Mouse (Mus musculus): ENCODE measurements around the gene Gstt3. TPM values are rescaled to one million over a fixed set of nuclear protein-coding genes. Genes with fewer than 3 reads are reported as not detected.
"Not testable (repeated sequence)": the region's sequence is repeated elsewhere in the genome, so short reads cannot be mapped to it uniquely, and the experiment has no call there.

The Gstt3 gene
- polyA plus RNA-seq, 1 experiment, result 48.6 TPM

DNA sequence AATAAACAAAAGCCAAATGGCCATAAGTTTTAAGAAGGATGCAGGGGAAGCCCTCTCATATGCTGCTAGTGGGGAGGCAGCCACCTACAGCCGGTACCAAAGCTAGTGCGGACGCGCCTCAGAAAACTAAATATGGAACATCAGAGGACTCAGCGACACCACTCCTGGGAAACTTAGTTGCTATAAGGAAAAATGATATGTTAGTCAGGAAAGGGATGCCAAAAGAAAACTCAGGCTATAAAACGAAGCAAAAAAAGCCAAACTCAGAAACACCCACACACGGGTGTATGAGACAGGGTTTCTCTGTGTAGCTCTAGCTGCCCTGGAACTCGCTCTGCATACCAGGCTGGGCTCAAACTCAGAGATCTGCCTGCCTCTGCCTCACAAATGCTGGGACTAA is 7.1 kb upstream of the Gstt3 start:
- DNase-seq (ENCODE audit: low read depth, low spot score), result no peak
- 94% methylated on average over 8 of the region's 8 CpGs for WGBS

DNA sequence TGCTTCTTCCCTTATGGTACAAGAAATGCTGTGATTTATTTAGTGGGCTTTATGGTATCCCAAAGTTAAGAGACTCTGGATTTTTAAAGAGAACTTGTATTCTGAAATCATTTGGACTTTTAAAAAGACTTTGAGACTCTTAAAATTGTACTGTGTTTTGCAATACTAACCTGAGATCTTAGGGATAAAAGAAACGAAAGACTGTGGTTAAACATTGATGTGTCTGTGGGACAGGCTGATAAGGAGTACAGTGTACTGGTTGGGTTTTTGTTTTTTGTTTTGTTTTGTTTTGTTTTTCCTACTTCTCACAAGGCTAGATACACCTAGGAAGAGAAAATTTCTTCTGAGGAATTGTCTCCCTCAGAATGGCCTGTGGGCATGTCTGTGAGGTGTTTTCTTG is 4.2 kb upstream of the Gstt3 start:
- DNase-seq (ENCODE audit: low read depth, low spot score), result no peak

DNA sequence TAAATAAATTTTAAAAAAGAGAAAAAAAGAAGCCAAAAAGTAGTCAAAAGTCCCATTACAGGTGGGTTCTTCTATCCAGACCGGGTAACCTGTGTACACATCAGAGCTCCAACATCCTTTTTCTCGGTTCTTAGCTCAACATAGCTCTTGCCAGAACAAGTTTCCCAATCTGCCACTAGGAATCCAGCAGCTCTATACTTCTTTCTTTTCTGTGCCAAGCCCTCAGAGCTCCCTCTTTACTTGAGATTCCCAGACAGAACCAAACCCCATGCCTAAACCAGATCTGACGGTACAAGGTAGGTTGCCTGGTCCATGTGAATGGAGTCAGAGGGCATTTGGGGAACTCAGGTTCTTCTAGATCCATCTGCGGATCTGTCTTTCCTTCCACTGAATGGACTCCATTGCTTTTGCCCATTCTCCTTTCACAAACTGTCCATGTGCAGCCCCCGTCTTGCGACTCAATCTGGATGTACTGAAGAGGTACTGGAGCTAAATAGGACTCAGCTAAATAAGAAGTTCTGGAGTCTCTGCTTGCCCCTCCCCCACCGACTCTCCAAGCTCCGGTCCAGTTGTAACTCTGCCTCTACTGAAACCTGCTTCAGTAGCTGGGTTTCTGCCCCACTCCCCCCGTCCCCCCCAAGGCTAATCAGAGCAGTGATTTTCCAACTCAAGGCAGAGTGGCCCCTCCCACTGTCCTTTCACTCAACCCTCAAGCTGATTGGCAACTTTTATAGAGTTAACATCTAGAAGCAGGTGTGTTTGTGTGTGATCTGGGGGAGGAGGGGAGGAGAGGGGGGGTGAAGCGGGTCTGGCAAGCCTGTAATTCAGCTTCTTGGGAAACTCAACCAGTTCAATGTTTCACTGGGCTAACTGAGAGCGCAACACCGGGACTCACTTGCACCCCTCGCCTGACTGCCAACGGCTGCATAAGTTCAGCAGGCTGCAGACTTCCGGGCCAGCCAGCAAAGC is 1.7 kb downstream of the Gstt3 start:
- no peak for DNase-seq (ENCODE audit: low read depth, low spot score)
- WGBS, result 28% methylated on average over 15 of the region's 15 CpGs

More for the DNA sequence above, 4.2 kb upstream of the Gstt3 start:
- 72% methylated on average over 1 of the region's 1 CpGs for WGBS

DNA sequence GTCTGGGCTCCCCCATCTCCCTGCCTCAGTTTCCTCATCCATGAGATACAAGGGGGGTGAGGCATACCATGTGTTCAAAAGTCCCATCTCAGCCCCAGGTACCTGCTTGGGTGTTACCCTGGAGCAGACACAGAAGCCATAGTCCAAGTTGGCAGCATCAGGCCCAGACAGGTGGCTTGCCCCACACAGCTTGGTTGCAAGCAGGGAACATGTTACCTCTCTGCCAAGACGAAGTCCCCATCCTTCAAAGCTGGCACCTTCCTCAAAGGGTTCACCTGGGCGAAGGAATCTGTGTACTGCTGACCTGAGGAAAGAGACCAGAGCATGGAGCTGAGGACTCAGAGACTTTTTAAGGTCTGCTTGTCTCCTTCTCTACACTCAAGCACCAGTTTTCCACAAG is 3.3 kb downstream of the Gstt3 start:
- 98% methylated on average over 2 of the region's 2 CpGs for WGBS
- DNase-seq (ENCODE audit: low read depth, low spot score), result no peak

DNA sequence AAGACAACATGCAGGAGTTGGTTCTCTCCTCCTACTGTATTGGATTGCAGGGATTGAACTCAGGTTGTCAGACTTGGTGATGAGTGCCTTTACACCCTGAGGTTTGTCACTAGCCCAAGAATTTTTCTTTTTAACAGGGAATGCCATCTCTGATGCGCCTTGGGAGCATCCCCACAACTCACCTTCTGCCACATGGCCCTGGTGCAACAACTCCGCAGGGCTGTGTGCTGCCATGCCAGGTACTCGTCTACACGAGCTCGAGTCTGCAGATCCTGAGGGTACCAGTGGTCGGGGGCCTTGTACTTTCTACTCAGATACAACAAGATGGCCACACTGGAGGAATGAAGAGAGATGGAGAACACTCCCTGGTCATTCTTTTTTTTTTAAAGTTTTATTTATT is 4.7 kb downstream of the Gstt3 start:
- 93% methylated on average over 6 of the region's 6 CpGs for WGBS
- DNase-seq (ENCODE audit: low read depth, low spot score), result no peak

DNA sequence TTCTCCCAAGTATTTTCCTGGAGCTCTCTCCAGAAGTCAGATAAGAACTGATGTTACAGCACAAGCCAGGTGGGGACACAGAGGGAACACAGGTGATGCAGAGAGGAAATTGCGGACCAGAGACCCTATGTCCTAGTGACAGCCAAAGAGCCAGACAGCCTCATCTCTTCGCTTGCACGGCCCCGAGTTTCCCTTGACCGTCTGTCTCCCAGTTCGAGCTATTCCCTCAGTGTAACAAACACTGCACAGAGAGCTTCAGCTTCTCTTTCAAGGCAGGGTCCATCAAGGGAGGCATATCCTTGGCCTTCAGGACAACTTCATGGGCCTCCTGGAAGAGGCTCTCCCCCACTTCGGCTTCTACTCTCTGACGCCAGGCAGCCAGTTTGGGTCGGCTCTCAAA is 6.6 kb downstream of the Gstt3 start:
- WGBS, result 92% methylated on average over 9 of the region's 9 CpGs
- DNase-seq (ENCODE audit: low read depth, low spot score), result no peak

DNA sequence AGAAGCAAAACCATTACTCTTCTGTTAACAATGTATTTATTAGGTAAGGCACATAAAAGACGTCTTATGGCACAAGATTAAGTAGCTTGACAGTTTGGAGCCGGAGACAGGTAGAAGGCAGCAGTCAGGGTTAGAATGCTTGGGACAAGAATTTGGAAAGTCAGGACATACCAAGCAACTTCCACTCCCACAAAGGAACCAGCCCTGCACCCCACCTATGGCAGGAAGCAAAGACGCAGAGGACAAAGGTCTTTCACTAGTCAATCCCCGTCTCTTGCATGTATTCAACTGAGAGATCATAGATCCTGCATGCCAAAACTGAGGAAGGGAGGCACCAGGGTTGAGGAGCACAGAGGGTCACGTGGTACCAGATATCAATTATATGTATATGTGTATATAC is 7.1 kb downstream of the Gstt3 start:
- 84% methylated on average over 5 of the region's 5 CpGs for WGBS
- no peak for DNase-seq (ENCODE audit: low read depth, low spot score)

DNA sequence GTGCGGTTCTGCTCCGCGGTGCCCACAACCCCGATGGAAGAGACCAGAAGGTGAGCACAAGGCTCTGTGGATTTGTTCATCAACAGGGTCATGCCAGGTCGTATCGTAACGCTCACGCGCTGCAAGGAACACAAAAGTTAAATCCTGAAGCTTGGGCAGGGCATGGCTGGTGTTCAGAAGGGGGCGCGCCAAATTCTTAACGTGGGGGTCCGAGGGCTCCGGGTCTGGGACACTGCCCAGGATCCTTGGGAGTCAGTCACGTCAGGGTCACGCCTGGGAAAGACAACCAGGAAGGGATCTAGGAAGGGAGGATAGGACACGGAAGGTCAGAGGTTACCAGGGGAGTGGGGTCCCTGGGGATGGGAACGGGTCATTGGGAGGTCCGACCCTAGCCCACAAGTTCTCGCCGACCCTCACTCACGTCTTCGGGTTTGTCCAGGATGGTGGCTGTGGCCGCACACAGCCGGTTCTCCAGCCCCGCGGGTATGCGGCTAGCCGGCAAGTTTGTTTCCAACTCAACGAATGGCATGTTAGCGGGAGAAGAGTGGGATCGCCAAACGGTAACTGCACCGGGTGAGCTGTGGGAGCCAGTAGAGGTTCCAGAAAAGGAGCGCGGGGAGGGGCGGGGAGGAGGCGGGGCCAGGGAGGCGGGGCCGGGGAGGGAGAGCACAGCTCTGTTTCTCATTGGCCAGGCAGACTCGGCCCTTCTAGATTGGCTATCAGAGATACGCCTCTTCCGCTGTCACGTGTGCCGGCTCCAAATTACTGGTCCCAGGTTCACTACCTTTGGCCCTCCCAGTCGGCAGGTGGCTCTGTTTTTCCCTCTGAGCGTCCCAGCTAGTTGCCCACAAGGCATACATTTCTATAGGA is 8.2 kb downstream of the Gstt3 start, which contains the start of gene Ddt:
TSS of gene Ddt (minus strand) at position 620 of the 870 bp plus-strand sequence.
- peak; percentile 93 for DNase-seq (ENCODE audit: low read depth, low spot score)
- WGBS, result under 1% methylated on average over 47 of the region's 47 CpGs

DNA sequence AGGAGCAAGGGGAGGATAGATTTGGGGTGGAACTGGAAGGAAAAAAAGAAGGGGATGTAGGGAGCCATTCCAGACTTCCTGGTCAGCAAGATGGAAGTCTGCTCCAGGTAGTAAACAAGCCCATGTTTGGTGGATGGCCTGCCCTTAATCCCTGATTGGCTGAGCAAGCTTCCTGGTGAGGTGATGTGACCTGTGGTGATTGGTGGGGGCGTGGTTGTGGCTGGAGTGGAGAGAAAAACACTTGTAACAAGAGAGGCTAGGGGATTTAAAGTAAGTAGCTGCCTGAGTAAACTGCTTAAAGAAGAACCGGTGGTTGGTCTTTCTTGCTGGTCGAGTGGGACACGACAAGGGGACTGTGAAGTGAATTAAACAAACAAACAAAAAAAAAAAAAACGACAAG is 13.5 kb downstream of the Gstt3 start:
- not testable (repeated sequence) for DNase-seq (ENCODE audit: low read depth, low spot score)
- WGBS, result 37% methylated on average over 5 of the region's 5 CpGs

DNA sequence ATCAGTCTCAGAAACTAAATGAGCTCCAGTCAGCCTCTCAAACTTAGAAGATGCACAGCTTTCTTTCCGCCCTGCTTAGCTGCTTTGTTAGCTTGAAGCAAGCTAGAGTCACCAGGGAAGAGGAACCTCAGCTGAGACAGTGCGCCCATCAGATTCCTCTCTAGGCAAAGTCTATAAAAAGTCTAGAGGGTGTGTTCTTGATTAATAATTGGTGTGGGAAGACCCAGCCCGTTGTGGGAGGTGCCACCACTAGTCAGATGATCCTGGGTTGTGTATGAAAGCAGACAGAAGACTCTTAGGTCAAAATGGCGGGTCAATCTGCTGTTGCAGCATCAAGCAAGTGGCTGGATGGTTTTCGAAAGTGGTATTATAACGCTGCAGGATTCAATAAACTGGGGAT is 14.4 kb downstream of the Gstt3 start:
- 80% methylated on average over 6 of the region's 6 CpGs for WGBS
- no peak for DNase-seq (ENCODE audit: low read depth, low spot score)

DNA sequence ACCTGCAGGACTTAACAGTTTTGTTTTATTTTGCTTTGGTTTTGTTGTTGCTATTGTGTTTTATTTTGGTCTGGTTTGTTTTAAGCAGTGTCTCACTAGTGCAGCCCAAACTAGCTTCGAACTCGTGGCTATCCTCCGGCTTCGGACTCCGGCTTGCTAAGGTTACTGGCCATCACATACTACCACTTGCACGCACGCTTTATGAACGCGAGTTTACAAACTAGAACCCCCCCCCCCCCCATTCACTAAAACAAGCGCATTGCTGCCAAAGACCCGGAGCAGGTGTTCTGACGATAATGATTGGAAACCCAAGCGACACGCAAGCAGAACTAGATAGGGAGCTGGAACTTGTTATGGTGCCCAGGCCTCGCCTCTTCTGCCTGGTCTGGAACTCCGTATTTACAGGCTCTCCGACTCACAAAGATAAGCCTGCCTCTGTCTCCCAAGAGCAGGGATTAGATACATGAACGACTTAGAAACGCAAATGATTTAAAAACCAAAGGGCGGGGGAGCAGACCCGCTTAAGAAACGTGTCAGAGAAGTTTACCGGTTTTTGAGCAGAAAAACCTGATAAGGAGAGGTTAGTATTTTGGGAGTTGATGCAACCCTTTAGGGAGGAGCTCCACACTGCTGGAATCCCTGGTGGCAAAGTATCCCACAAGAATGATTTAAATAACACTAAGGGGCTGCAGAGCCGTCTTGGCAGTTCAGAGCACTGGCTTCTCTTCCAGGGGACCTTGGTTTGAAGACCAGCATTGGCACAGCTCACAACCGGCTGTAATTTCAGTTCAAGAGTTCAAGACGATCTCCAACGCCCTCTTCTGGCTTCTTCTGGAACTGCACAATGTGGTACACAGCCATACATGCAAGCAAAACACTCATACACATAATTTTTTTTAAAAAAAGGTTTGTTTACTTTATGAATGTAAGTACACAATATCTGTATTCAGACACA is 16.4 kb downstream of the Gstt3 start:
- WGBS, result 1% methylated on average over 27 of the region's 27 CpGs
- no peak for DNase-seq (ENCODE audit: low read depth, low spot score)

DNA sequence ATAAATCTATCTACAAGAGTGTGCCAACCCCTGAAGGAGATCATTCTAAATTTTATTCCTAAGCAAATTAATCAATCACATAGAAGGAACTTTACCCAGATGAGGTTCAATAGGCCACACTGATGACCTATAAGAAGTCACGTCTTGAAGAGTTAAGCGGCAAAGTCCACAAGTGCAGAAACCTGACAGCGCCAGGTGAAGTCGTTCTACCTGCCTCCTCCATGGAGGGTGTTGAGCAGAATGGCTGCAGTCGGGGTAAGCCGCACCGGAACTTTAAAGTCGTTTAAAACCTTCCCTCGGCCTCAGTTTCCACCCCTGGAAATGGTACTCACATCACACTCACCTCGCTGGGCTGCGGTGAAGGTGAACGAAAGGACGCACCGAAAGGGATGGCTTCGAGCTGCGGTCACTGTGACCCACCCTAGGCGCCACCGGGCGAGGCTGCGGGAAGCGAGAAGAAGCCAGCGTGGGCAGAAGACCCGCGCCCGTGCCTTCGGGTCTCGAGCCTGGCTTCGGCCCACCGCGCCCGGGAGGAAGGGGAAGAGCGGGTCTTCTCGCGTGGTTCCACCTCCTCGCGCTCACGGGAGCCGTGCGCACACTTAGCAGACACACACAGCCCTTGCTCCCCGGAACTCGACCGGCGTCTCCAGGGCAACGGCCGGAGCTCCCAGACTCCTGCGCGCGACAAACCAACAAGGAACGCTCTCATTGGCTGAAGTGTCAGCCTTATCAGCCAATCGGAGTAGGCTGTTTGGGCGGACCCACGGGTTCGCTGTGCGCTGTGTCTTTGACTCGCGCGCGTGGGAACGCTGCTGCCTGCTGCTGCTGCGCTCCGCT is 17.3 kb downstream of the Gstt3 start, which contains the start of gene Cabin1:
TSS of gene Cabin1 (minus strand) at position 660 of the 837 bp plus-strand sequence.
- under 1% methylated on average over 61 of the region's 61 CpGs for WGBS
- DNase-seq (ENCODE audit: low read depth, low spot score), result peak; percentile 92

DNA sequence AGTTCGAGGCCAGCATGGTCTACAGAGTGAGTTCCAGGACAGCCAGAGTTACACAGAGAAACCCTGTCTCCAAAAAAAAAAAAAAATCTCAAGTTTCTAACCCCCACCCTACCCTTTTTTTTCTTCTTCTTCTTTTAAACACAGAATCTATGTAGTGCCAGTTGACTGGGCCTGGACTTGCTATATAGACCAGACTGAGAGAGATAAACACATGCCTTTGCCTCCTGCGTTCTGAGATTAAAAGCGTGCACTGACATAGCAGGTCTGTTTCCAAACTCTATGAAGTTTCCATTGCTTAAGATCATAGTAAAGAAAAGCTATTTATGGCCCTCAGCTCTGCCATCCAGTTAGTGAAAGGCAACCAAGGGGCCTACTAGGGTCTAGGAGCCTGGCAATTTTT is 18.8 kb downstream of the Gstt3 start:
- 84% methylated on average over 3 of the region's 3 CpGs for WGBS
- DNase-seq (ENCODE audit: low read depth, low spot score), result no peak

DNA sequence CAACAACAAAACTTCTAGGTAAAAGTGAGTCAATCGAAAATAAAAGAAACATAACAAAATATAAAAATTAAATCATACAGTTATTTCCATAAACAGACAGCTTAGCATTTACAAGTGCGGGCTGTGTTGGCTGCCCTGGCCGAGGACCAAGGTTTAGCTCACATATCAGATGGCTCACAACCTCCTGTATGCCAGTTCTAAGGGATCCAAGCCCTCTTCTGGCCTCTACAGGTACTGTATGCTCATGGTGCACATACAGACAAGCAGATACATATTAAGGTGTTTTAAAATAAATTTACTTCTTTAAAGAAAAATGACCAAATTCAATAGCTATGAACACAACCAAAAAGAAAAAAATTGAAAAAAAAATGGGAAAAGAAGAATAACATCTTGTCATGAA is 20.9 kb downstream of the Gstt3 start:
- DNase-seq (ENCODE audit: low read depth, low spot score), result no peak
- 99% methylated on average over 3 of the region's 3 CpGs for WGBS

DNA sequence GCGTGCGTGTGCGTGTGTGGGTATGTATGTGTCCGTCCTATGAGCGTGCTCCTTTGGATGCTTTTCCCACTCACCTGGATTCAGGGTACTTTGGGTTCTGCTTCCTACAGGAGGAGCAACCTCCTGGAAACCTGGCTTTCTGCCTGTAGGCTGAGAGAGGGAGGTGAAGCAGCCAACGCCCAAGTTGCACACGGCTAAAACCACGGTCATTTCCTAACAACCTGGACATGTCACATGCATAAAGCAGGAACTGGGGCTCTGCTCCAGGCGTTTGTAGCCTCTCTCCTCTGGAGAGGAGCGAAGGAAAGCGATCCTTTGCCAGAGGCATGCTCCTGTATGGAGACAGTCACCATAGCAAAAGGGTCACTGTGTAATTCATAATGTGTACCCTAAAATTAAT is 24.5 kb downstream of the Gstt3 start:
- no peak for DNase-seq (ENCODE audit: low read depth, low spot score)
- WGBS, result 77% methylated on average over 11 of the region's 11 CpGs

DNA sequence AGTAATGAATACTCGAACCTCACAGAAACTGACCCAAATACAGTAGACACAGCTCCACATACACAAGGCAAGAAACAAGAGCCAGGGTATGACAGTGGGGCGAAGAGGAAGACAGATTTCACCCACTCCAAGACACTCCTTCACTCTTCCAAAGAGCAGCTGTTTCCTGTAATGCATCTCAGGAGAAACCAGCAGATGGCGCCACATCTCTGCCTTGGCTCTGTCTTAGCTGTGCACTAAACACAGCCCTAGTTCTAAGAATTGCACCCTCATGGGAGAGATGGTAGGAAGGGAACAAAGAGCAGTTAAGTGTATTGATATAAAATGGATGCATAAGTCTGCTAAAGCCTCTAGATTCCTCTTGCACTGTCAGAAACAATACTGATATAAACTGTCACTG is 37.2 kb downstream of the Gstt3 start:
- WGBS, result 44% methylated on average over 3 of the region's 3 CpGs
- peak; percentile 58 for DNase-seq (ENCODE audit: low read depth, low spot score)

DNA sequence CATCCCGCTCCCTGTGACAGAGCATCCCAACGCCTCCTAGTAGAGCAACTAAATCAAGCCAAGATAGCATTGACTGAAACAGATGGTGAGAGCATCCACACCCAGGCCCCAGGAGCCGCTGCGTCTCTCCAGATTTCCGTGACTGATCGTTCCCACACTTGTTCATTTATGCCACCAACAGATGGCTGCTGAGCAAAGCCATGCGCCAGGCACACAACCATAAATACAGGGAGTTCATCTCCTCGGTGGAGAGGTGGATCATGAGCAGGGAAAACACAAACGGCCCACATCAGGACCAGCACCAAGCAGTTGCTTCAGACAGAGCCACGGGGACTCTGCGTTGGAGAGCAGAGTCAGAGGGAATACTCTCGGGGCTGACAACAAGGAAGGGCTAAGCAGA is 37.8 kb downstream of the Gstt3 start:
- no peak for DNase-seq (ENCODE audit: low read depth, low spot score)
- WGBS, result 91% methylated on average over 12 of the region's 12 CpGs

DNA sequence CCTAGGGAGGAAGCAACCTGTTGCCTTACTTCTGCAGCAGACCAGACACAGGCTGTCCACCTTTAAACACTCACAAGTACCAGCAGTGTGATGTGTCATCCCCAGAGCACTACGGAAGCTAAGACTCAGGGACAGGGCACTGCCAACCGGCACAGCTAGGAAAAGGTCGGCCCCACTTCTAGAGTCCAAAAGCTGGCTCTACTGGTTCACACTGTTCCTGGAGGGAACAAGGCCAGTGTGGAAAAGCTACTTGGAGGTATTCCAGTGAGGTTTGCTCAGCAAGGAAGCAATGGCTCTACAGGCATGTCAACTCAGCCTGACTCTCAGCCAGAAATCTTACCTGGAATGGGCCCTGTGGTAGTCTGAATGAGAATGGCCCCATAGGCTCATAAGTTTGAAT is 40.3 kb downstream of the Gstt3 start:
- no peak for DNase-seq (ENCODE audit: low read depth, low spot score)

More for the DNA sequence above, 40.3 kb downstream of the Gstt3 start:
- WGBS, result 49% methylated on average over 3 of the region's 3 CpGs

All from large intestine, adult 2 months (tissue).